Mouse (Mus musculus): ENCODE measurements around the gene Gm49333. TPM values are rescaled to one million over a fixed set of nuclear protein-coding genes. Genes with fewer than 3 reads are reported as not detected.
A peak's percentile ranks its signal among the peaks of the same experiment; 100 is the strongest.

Gm49333 gene
- not detected in 2 replicates for polyA plus RNA-seq (2014; fragmentation: Nextera tagmentation; extraction: Ambion mirVana)

GRCm38 (mm10) chr16:20611357-20612227, at the start of gene Gm49333, which contains the start of the genes Eef1akmt4 and Alg3:
TSS of gene Gm49333 (plus strand) at chr16:20611610.
TSS of gene Eef1akmt4 (plus strand) at chr16:20611593.
TSS of gene Alg3 (minus strand) at chr16:20611735.
- peaks cover 30% of the 10 kb centered on the region for H3K36me3 ChIP-seq (replicated peaks; ENCODE audit: control insufficient read depth, insufficient read depth)

GRCm38 (mm10) chr16:20565075-20565474, 46.3 kb upstream of the Gm49333 start:
- Histone ChIP-seq H3K4me3 (replicated peaks; ENCODE audit: low read length) (no peak overlapping the region), H3K27ac (no peak overlapping the region), H3K36me3 (replicated peaks; ENCODE audit: control insufficient read depth, insufficient read depth) (peaks cover 31% of the 10 kb centered on the region), H3K4me1 (replicated peaks; ENCODE audit: control insufficient read depth, insufficient read depth, low read length) (no peaks in the 10 kb centered on the region), H3K9me3 (ENCODE audit: control insufficient read depth, low read length) (no peaks in the 10 kb centered on the region), H3K4me2 (replicated peaks) (no peak overlapping the region), H3K9ac (no peak overlapping the region), H3K27me3 (ENCODE audit: control insufficient read depth, insufficient read depth, low read length) (no peaks in the 10 kb centered on the region)
- ATAC-seq (ENCODE audit: low FRiP score) (no peak), DNase-seq (ENCODE audit: low spot score) (no peak)
- 52% methylated on average over 1 of the region's 1 CpGs for WGBS

More at GRCm38 (mm10) chr16:20611357-20612227, at the start of gene Gm49333, which contains the start of the genes Eef1akmt4 and Alg3:
- no peaks in the 10 kb centered on the region for H3K27me3 ChIP-seq (ENCODE audit: control insufficient read depth, insufficient read depth, low read length)
- WGBS: 3% methylated on average over 41 of the region's 41 CpGs
- peak within 1 kb of the TSS; percentile 93 for H3K9ac ChIP-seq
- peak within 1 kb of the TSS; percentile 91 for H3K4me2 ChIP-seq (replicated peaks)
- DNase-seq (ENCODE audit: low spot score) (peak; percentile 83), ATAC-seq (ENCODE audit: low FRiP score) (peak; percentile 94)
- no peaks in the 10 kb centered on the region for H3K9me3 ChIP-seq (ENCODE audit: control insufficient read depth, low read length)
- peak within 1 kb of the TSS; percentile 89 for H3K27ac ChIP-seq
- peak within 1 kb of the TSS; percentile 80 for H3K4me3 ChIP-seq (replicated peaks; ENCODE audit: low read length)
- peaks cover 14% of the 10 kb centered on the region for H3K4me1 ChIP-seq (replicated peaks; ENCODE audit: control insufficient read depth, insufficient read depth, low read length)

- H3K4me2 ChIP-seq (replicated peaks): peak within 1 kb of the TSS; percentile 82
- ATAC-seq (ENCODE audit: low FRiP score): peak; percentile 79
- no peaks in the 10 kb centered on the region for H3K9me3 ChIP-seq (ENCODE audit: control insufficient read depth, low read length)
- H3K9ac ChIP-seq: peak within 1 kb of the TSS; percentile 59
- peaks cover 60% of the 10 kb centered on the region for H3K27me3 ChIP-seq (ENCODE audit: control insufficient read depth, insufficient read depth, low read length)
- WGBS: under 1% methylated on average over 23 of the region's 24 CpGs
- H3K4me3 ChIP-seq (replicated peaks; ENCODE audit: low read length): peak within 1 kb of the TSS; percentile 51
- peak; percentile 34 for DNase-seq (ENCODE audit: low spot score)
- peaks cover 16% of the 10 kb centered on the region; the same call in 1 of the 2 replicates for H3K4me1 ChIP-seq (replicated peaks; ENCODE audit: control insufficient read depth, insufficient read depth, low read length)
- H3K36me3 ChIP-seq (replicated peaks; ENCODE audit: control insufficient read depth, insufficient read depth): no peaks in the 10 kb centered on the region
- H3K27ac ChIP-seq: peak within 1 kb of the TSS; percentile 62
Measured at GRCm38 (mm10) chr16:20589366-20589938, 22.0 kb upstream of the Gm49333 start, which contains the start of gene Vwa5b2. TSS of gene Vwa5b2 (plus strand) at chr16:20589471.

- Histone ChIP-seq H3K27ac (peak overlapping the region; percentile 62; the same call in 1 of the 2 replicates), H3K36me3 (replicated peaks; ENCODE audit: control insufficient read depth, insufficient read depth) (no peaks in the 10 kb centered on the region), H3K4me2 (replicated peaks) (peak overlapping the region; percentile 82), H3K4me3 (replicated peaks; ENCODE audit: low read length) (peak overlapping the region; percentile 51), H3K9me3 (ENCODE audit: control insufficient read depth, low read length) (no peaks in the 10 kb centered on the region), H3K9ac (peak overlapping the region; percentile 59), H3K27me3 (ENCODE audit: control insufficient read depth, insufficient read depth, low read length) (peaks cover 62% of the 10 kb centered on the region), H3K4me1 (replicated peaks; ENCODE audit: control insufficient read depth, insufficient read depth, low read length) (peaks cover 16% of the 10 kb centered on the region; the same call in 1 of the 2 replicates)
- DNase-seq (ENCODE audit: low spot score) (peak; percentile 55), ATAC-seq (ENCODE audit: low FRiP score) (peak; percentile 88)
- whole genome bisulfite sequencing: under 1% methylated on average over 37 of the region's 39 CpGs
Measured at GRCm38 (mm10) chr16:20589939-20590679, 21.3 kb upstream of the Gm49333 start.

- DNase-seq (ENCODE audit: low spot score) (no peak), ATAC-seq (ENCODE audit: low FRiP score) (0 out of 2 replicates have a peak, but pooled peaks have one; percentile 4)
- peaks cover 16% of the 10 kb centered on the region; the same call in 1 of the 2 replicates for H3K4me1 ChIP-seq (replicated peaks; ENCODE audit: control insufficient read depth, insufficient read depth, low read length)
- no peak overlapping the region for H3K27ac ChIP-seq
- 3% methylated on average over 17 of the region's 17 CpGs for WGBS
- H3K9ac ChIP-seq: peak overlapping the region; percentile 59
- H3K9me3 ChIP-seq (ENCODE audit: control insufficient read depth, low read length): no peaks in the 10 kb centered on the region
- H3K27me3 ChIP-seq (ENCODE audit: control insufficient read depth, insufficient read depth, low read length): peaks cover 63% of the 10 kb centered on the region
- H3K36me3 ChIP-seq (replicated peaks; ENCODE audit: control insufficient read depth, insufficient read depth): no peaks in the 10 kb centered on the region
- H3K4me3 ChIP-seq (replicated peaks; ENCODE audit: low read length): peak overlapping the region; percentile 51
- H3K4me2 ChIP-seq (replicated peaks): peak overlapping the region; percentile 82
Measured at GRCm38 (mm10) chr16:20590680-20591038, 20.8 kb upstream of the Gm49333 start.

- Histone ChIP-seq H3K9ac (peak overlapping the region; percentile 59; the same call in 1 of the 2 replicates), H3K27ac (no peak overlapping the region), H3K4me1 (replicated peaks; ENCODE audit: control insufficient read depth, insufficient read depth, low read length) (peaks cover 16% of the 10 kb centered on the region; the same call in 1 of the 2 replicates), H3K27me3 (ENCODE audit: control insufficient read depth, insufficient read depth, low read length) (peaks cover 66% of the 10 kb centered on the region), H3K4me2 (replicated peaks) (peak overlapping the region; percentile 82), H3K9me3 (ENCODE audit: control insufficient read depth, low read length) (no peaks in the 10 kb centered on the region), H3K36me3 (replicated peaks; ENCODE audit: control insufficient read depth, insufficient read depth) (no peaks in the 10 kb centered on the region), H3K4me3 (replicated peaks; ENCODE audit: low read length) (peak overlapping the region; percentile 51)
- no peak for ATAC-seq (ENCODE audit: low FRiP score)
- 5% methylated on average over 47 of the region's 48 CpGs for WGBS
- no peak for DNase-seq (ENCODE audit: low spot score)
Measured at GRCm38 (mm10) chr16:20591076-20591705, 20.2 kb upstream of the Gm49333 start.

GRCm38 (mm10) chr16:20595060-20595673, 16.2 kb upstream of the Gm49333 start:
- H3K9me3 ChIP-seq (ENCODE audit: control insufficient read depth, low read length): no peaks in the 10 kb centered on the region
- DNase-seq (ENCODE audit: low spot score) (no peak), ATAC-seq (ENCODE audit: low FRiP score) (no peak)
- H3K27ac ChIP-seq: no peak overlapping the region
- H3K4me2 ChIP-seq (replicated peaks): no peak overlapping the region
- 89% methylated on average over 7 of the region's 7 CpGs for WGBS
- H3K4me1 ChIP-seq (replicated peaks; ENCODE audit: control insufficient read depth, insufficient read depth, low read length): peaks cover 8% of the 10 kb centered on the region; the same call in 1 of the 2 replicates
- H3K4me3 ChIP-seq (replicated peaks; ENCODE audit: low read length): no peak overlapping the region
- H3K27me3 ChIP-seq (ENCODE audit: control insufficient read depth, insufficient read depth, low read length): peaks cover 46% of the 10 kb centered on the region
- H3K9ac ChIP-seq: no peak overlapping the region
- no peaks in the 10 kb centered on the region for H3K36me3 ChIP-seq (replicated peaks; ENCODE audit: control insufficient read depth, insufficient read depth)

- H3K27me3 ChIP-seq (ENCODE audit: control insufficient read depth, insufficient read depth, low read length): peaks cover 40% of the 10 kb centered on the region
- ATAC-seq (ENCODE audit: low FRiP score) (no peak), DNase-seq (ENCODE audit: low spot score) (no peak)
- no peak overlapping the region for H3K9ac ChIP-seq
- no peak overlapping the region for H3K4me3 ChIP-seq (replicated peaks; ENCODE audit: low read length)
- peaks cover 4% of the 10 kb centered on the region; the same call in 1 of the 2 replicates for H3K4me1 ChIP-seq (replicated peaks; ENCODE audit: control insufficient read depth, insufficient read depth, low read length)
- no peak overlapping the region for H3K4me2 ChIP-seq (replicated peaks)
- 83% methylated on average over 4 of the region's 4 CpGs for WGBS
- no peaks in the 10 kb centered on the region for H3K36me3 ChIP-seq (replicated peaks; ENCODE audit: control insufficient read depth, insufficient read depth)
- H3K27ac ChIP-seq: no peak overlapping the region
- H3K9me3 ChIP-seq (ENCODE audit: control insufficient read depth, low read length): no peaks in the 10 kb centered on the region
Measured at GRCm38 (mm10) chr16:20595737-20596136, 15.7 kb upstream of the Gm49333 start.

Measured in hindbrain, embryonic 14.5 days (tissue).